Mouse (Mus musculus) bone marrow macrophage, adult 2 months (primary cell): ENCODE data around the gene Slc6a21. TPM values are rescaled to one million over a fixed set of nuclear protein-coding genes. Genes with fewer than 3 reads are reported as not detected.

ENCODE experiments used
- H3K27ac ChIP-seq: 2 replicates; pipeline ENCODE4 v1.5.1; 2012; ENCODE audit warnings: low read depth, low read length; ENCODE audit not compliant: insufficient read depth
- H3K4me1 ChIP-seq: 2 replicates; pipeline ENCODE4 v1.6.1; 2012; ENCODE audit warnings: low read length; ENCODE audit not compliant: control insufficient read depth, insufficient read depth
- H3K4me3 ChIP-seq: 2 replicates; pipeline ENCODE4 v1.5.1; 2012; ENCODE audit warnings: mild to moderate bottlenecking, low read length, moderate library complexity; ENCODE audit not compliant: insufficient read depth
- CTCF ChIP-seq: IDR thresholded peaks from 2 replicates; pipeline ENCODE4 v1.5.1; 2012; ENCODE audit warnings: low read depth, mild to moderate bottlenecking, low read length, moderate library complexity
- POLR2A ChIP-seq: IDR thresholded peaks from 2 replicates; pipeline ENCODE4 v1.6.1; 2012; ENCODE audit warnings: mild to moderate bottlenecking, low read depth, low read length, borderline replicate concordance
- polyA plus RNA-seq: library from polyadenylated mRNA; stranded (reverse); fragments of >200 nt; gene quantifications from 2 replicates; pipeline ENCODE4 v1.2.4, GENCODE M21; 2012; ENCODE audit not compliant: missing spikeins, insufficient read depth, insufficient read length

Gene Slc6a21
- polyA plus RNA-seq, 1 experiment, result not detected

GRCm38 (mm10) chr7:45297563-45297962 lies 20.2 kb downstream of the Slc6a21 start:
- no peak overlapping the region for H3K4me3 ChIP-seq
- H3K4me1 ChIP-seq, result no peaks in the 10 kb centered on the region
- H3K27ac ChIP-seq, result no peak overlapping the region
- no peak for TF ChIP-seq POLR2A
- TF ChIP-seq CTCF, result no peak

GRCm38 (mm10) chr7:45299752-45300151 lies 22.4 kb downstream of the Slc6a21 start:
- Histone ChIP-seq H3K4me3 (no peak overlapping the region), H3K27ac (no peak overlapping the region), H3K4me1 (no peaks in the 10 kb centered on the region)
- TF ChIP-seq CTCF, result peak; percentile 56
- no peak for TF ChIP-seq POLR2A

GRCm38 (mm10) chr7:45300270-45300669 lies 23.0 kb downstream of the Slc6a21 start:
- no peak overlapping the region for H3K27ac ChIP-seq
- no peaks in the 10 kb centered on the region for H3K4me1 ChIP-seq
- H3K4me3 ChIP-seq, result no peak overlapping the region
- TF ChIP-seq POLR2A (no peak), CTCF (no peak)

- TF ChIP-seq CTCF, result no peak
- TF ChIP-seq POLR2A, result no peak
- H3K27ac ChIP-seq, result no peak overlapping the region
- H3K4me1 ChIP-seq, result no peaks in the 10 kb centered on the region
- H3K4me3 ChIP-seq, result no peak overlapping the region
Observed at GRCm38 (mm10) chr7:45302626-45303025, 25.3 kb downstream of the Slc6a21 start.

GRCm38 (mm10) chr7:45304869-45305268 lies 27.6 kb downstream of the Slc6a21 start:
- TF ChIP-seq POLR2A (no peak), CTCF (no peak)
- Histone ChIP-seq H3K4me3 (no peak overlapping the region), H3K4me1 (no peaks in the 10 kb centered on the region), H3K27ac (no peak overlapping the region)

GRCm38 (mm10) chr7:45305275-45305674 lies 28.0 kb downstream of the Slc6a21 start:
- Histone ChIP-seq H3K4me1 (no peaks in the 10 kb centered on the region), H3K4me3 (no peak overlapping the region), H3K27ac (no peak overlapping the region)
- TF ChIP-seq POLR2A, result no peak
- peak; percentile 61 for TF ChIP-seq CTCF

- TF ChIP-seq POLR2A (no peak), CTCF (no peak)
- no peak overlapping the region for H3K27ac ChIP-seq
- H3K4me3 ChIP-seq, result no peak overlapping the region
- no peaks in the 10 kb centered on the region for H3K4me1 ChIP-seq
Observed at GRCm38 (mm10) chr7:45308551-45309240, 31.4 kb downstream of the Slc6a21 start.

GRCm38 (mm10) chr7:45309455-45309854 lies 32.1 kb downstream of the Slc6a21 start:
- TF ChIP-seq CTCF (peak; percentile 65), POLR2A (no peak)
- H3K27ac ChIP-seq, result no peak overlapping the region
- H3K4me3 ChIP-seq, result no peak overlapping the region
- no peaks in the 10 kb centered on the region for H3K4me1 ChIP-seq

GRCm38 (mm10) chr7:45312023-45312422 lies 34.7 kb downstream of the Slc6a21 start:
- Histone ChIP-seq H3K4me3 (no peak overlapping the region), H3K27ac (no peak overlapping the region), H3K4me1 (peaks cover 4% of the 10 kb centered on the region; the same call in 1 of the 2 replicates)
- TF ChIP-seq CTCF (no peak), POLR2A (no peak)

GRCm38 (mm10) chr7:45312686-45313453 lies 35.6 kb downstream of the Slc6a21 start:
- Histone ChIP-seq H3K4me3 (no peak overlapping the region), H3K27ac (no peak overlapping the region), H3K4me1 (peaks cover 4% of the 10 kb centered on the region; the same call in 1 of the 2 replicates)
- TF ChIP-seq CTCF, result no peak
- TF ChIP-seq POLR2A, result no peak
